Mouse (Mus musculus) midbrain, embryonic 11.5 days (tissue): ENCODE data around the gene Trp73. TPM values are rescaled to one million over a fixed set of nuclear protein-coding genes. Genes with fewer than 3 reads are reported as not detected.

ENCODE experiments used
- ATAC-seq: fragments of 200-750 bp; cut with Nextera tagmentation; 2 replicates; pipeline ENCODE4 v1.8.0; 2017; ENCODE audit warnings: moderate TSS enrichment, moderate library complexity; ENCODE audit not compliant: low FRiP score
- DNase-seq: peaks from one replicate; pipeline ENCODE4 v3.0.0; 2015; ENCODE audit warnings: low spot score; ENCODE audit errors: missing footprints
- H3K27ac ChIP-seq: fragments of 300-500 bp; sonication (generic); 2 replicates; pipeline ENCODE4 v1.5.1; 2014; ENCODE audit warnings: low read depth, low read length
- H3K27me3 ChIP-seq: fragments of 300-500 bp; sonication (generic); 2 replicates; pipeline ENCODE4 v1.6.1; 2014; ENCODE audit warnings: mild to moderate bottlenecking, low read length, moderate library complexity, mixed read lengths; ENCODE audit not compliant: control insufficient read depth, insufficient read depth
- H3K36me3 ChIP-seq: fragments of 300-500 bp; sonication (generic); 2 replicates; pipeline ENCODE4 v1.6.1; 2014; ENCODE audit warnings: mild to moderate bottlenecking, low read length, moderate library complexity, mixed read lengths; ENCODE audit not compliant: control insufficient read depth, insufficient read depth
- H3K4me1 ChIP-seq: fragments of 300-500 bp; sonication (generic); 2 replicates; pipeline ENCODE4 v1.6.1; 2014; ENCODE audit warnings: low read length; ENCODE audit not compliant: control insufficient read depth, insufficient read depth
- H3K4me2 ChIP-seq: fragments of 300-500 bp; sonication (generic); 2 replicates; pipeline ENCODE4 v1.6.1; 2014; ENCODE audit warnings: mild to moderate bottlenecking, moderate library complexity
- H3K4me3 ChIP-seq: fragments of 300-500 bp; sonication (generic); 2 replicates; pipeline ENCODE4 v1.5.1; 2014; ENCODE audit warnings: low read depth, low read length
- H3K9ac ChIP-seq: fragments of 300-500 bp; sonication (generic); 2 replicates; pipeline ENCODE4 v1.6.1; 2014; ENCODE audit warnings: low read length
- H3K9me3 ChIP-seq: fragments of 300-500 bp; sonication (generic); 2 replicates; pipeline ENCODE4 v1.6.1; 2016; ENCODE audit warnings: low read length; ENCODE audit not compliant: control insufficient read depth
- WGBS: fragments of 180-500 bp; shearing (Covaris S2); extraction: QIAGEN DNeasy Blood & Tissue Kit; methylation state at CpG from one replicate; pipeline ENCODE4 v1.1.7; 2014; 5-methylcytosine and 5-hydroxymethylcytosine counted together
- polyA plus RNA-seq: library from polyadenylated mRNA; unstranded; fragments of >200 nt; fragmentation: Nextera tagmentation; extraction: Ambion mirVana; gene quantifications from 2 replicates; pipeline ENCODE4 v1.2.1, GENCODE M21; 2014

The Trp73 gene
- polyA plus RNA-seq, 1 experiment from 2014 or later: 0.15 TPM

GRCm38 (mm10) chr4:154156050-154156449, 16.0 kb upstream of the Trp73 start:
- Histone ChIP-seq H3K9ac (no peak overlapping the region), H3K27me3 (no peaks in the 10 kb centered on the region), H3K36me3 (peaks cover 15% of the 10 kb centered on the region), H3K4me2 (no peak overlapping the region), H3K4me3 (no peak overlapping the region), H3K9me3 (no peaks in the 10 kb centered on the region), H3K27ac (no peak overlapping the region), H3K4me1 (peaks cover 9% of the 10 kb centered on the region)
- ATAC-seq: no peak
- WGBS: 87% methylated on average over 7 of the region's 7 CpGs
- no peak for DNase-seq

GRCm38 (mm10) chr4:154154104-154154503, 14.1 kb upstream of the Trp73 start:
- H3K9me3 ChIP-seq: no peaks in the 10 kb centered on the region
- DNase-seq (no peak), ATAC-seq (no peak)
- no peak overlapping the region for H3K4me3 ChIP-seq
- H3K27me3 ChIP-seq: no peaks in the 10 kb centered on the region
- peaks cover under 1% of the 10 kb centered on the region for H3K4me1 ChIP-seq
- peaks cover 18% of the 10 kb centered on the region for H3K36me3 ChIP-seq
- no peak overlapping the region for H3K4me2 ChIP-seq
- H3K27ac ChIP-seq: no peak overlapping the region
- 75% methylated on average over 11 of the region's 11 CpGs for WGBS
- H3K9ac ChIP-seq: no peak overlapping the region

- no peak overlapping the region for H3K4me2 ChIP-seq
- DNase-seq (peak; percentile 21), ATAC-seq (no peak)
- no peak overlapping the region for H3K4me3 ChIP-seq
- no peak overlapping the region for H3K27ac ChIP-seq
- H3K9me3 ChIP-seq: no peaks in the 10 kb centered on the region
- 86% methylated on average over 10 of the region's 10 CpGs for WGBS
- peaks cover 6% of the 10 kb centered on the region for H3K27me3 ChIP-seq
- H3K9ac ChIP-seq: no peak overlapping the region
- peaks cover 5% of the 10 kb centered on the region for H3K36me3 ChIP-seq
- H3K4me1 ChIP-seq: peaks cover 7% of the 10 kb centered on the region
Observed at GRCm38 (mm10) chr4:154146342-154146741, 6.3 kb upstream of the Trp73 start.

GRCm38 (mm10) chr4:154144712-154145111, 4.7 kb upstream of the Trp73 start:
- 83% methylated on average over 3 of the region's 3 CpGs for WGBS
- Histone ChIP-seq H3K9me3 (no peaks in the 10 kb centered on the region), H3K4me3 (no peak overlapping the region), H3K36me3 (peaks cover 5% of the 10 kb centered on the region), H3K27me3 (peaks cover 22% of the 10 kb centered on the region), H3K4me1 (peaks cover 18% of the 10 kb centered on the region), H3K9ac (no peak overlapping the region), H3K4me2 (no peak overlapping the region), H3K27ac (no peak overlapping the region)
- ATAC-seq (no peak), DNase-seq (peak; percentile 8)

- 2% methylated on average over 49 of the region's 49 CpGs for WGBS
- peak within 1 kb of the TSS; percentile 83 for H3K4me2 ChIP-seq
- peaks cover 22% of the 10 kb centered on the region for H3K4me1 ChIP-seq
- DNase-seq (peak; percentile 98), ATAC-seq (peak; percentile 95)
- H3K9ac ChIP-seq: peak within 1 kb of the TSS; percentile 79
- peak within 1 kb of the TSS; percentile 68 for H3K4me3 ChIP-seq
- H3K27me3 ChIP-seq: peaks cover 45% of the 10 kb centered on the region
- no peaks in the 10 kb centered on the region for H3K9me3 ChIP-seq
- H3K27ac ChIP-seq: no peak within 1 kb of the TSS
- peaks cover 2% of the 10 kb centered on the region for H3K36me3 ChIP-seq
Observed at GRCm38 (mm10) chr4:154142211-154143040, 2.4 kb upstream of the Trp73 start, which contains the start of gene Wrap73. Gene Wrap73, plus strand, starts transcription at chr4:154142372.

- WGBS: 3% methylated on average over 42 of the region's 42 CpGs
- H3K4me2 ChIP-seq: peak overlapping the region; percentile 20; the same call in 1 of the 2 replicates
- H3K36me3 ChIP-seq: no peaks in the 10 kb centered on the region
- ATAC-seq (no peak), DNase-seq (no peak)
- H3K4me3 ChIP-seq: peak overlapping the region; percentile 43; the same call in 1 of the 2 replicates
- H3K27ac ChIP-seq: no peak overlapping the region
- peaks cover 49% of the 10 kb centered on the region for H3K27me3 ChIP-seq
- H3K9me3 ChIP-seq: no peaks in the 10 kb centered on the region
- H3K4me1 ChIP-seq: peaks cover 22% of the 10 kb centered on the region
- no peak overlapping the region for H3K9ac ChIP-seq
Observed at GRCm38 (mm10) chr4:154141009-154141867, 1.2 kb upstream of the Trp73 start.

- peak overlapping the region; percentile 43 for H3K4me3 ChIP-seq
- no peaks in the 10 kb centered on the region for H3K36me3 ChIP-seq
- H3K27me3 ChIP-seq: peaks cover 49% of the 10 kb centered on the region
- ATAC-seq (no peak), DNase-seq (peak; percentile 97)
- no peak overlapping the region for H3K27ac ChIP-seq
- H3K9me3 ChIP-seq: no peaks in the 10 kb centered on the region
- peaks cover 22% of the 10 kb centered on the region for H3K4me1 ChIP-seq
- H3K4me2 ChIP-seq: peak overlapping the region; percentile 89
- H3K9ac ChIP-seq: peak overlapping the region; percentile 56
- WGBS: under 1% methylated on average over 41 of the region's 46 CpGs
Observed at GRCm38 (mm10) chr4:154140213-154141008, 403 bp upstream of the Trp73 start.

GRCm38 (mm10) chr4:154139671-154140181, 282 bp downstream of the Trp73 start:
- H3K36me3 ChIP-seq: no peaks in the 10 kb centered on the region
- H3K9me3 ChIP-seq: no peaks in the 10 kb centered on the region
- peaks cover 22% of the 10 kb centered on the region for H3K4me1 ChIP-seq
- H3K27me3 ChIP-seq: peaks cover 49% of the 10 kb centered on the region
- no peak overlapping the region for H3K27ac ChIP-seq
- DNase-seq: peak; percentile 96
- H3K9ac ChIP-seq: peak overlapping the region; percentile 56
- H3K4me2 ChIP-seq: peak overlapping the region; percentile 89
- peak overlapping the region; percentile 43 for H3K4me3 ChIP-seq
- 1% methylated on average over 57 of the region's 59 CpGs for WGBS
- peak; percentile 23; the same call in 1 of the 2 replicates for ATAC-seq
